Mouse (Mus musculus) frontal cortex, postnatal 36 days (tissue): ENCODE measurements around the gene Slc6a12.

ENCODE experiments used
- DNase-seq, 2 experiments: peaks; one replicate each; pipeline ENCODE4 v3.0.0; 2022; ENCODE audit warnings: low spot score in 2 of 2

Slc6a12 gene

DNA sequence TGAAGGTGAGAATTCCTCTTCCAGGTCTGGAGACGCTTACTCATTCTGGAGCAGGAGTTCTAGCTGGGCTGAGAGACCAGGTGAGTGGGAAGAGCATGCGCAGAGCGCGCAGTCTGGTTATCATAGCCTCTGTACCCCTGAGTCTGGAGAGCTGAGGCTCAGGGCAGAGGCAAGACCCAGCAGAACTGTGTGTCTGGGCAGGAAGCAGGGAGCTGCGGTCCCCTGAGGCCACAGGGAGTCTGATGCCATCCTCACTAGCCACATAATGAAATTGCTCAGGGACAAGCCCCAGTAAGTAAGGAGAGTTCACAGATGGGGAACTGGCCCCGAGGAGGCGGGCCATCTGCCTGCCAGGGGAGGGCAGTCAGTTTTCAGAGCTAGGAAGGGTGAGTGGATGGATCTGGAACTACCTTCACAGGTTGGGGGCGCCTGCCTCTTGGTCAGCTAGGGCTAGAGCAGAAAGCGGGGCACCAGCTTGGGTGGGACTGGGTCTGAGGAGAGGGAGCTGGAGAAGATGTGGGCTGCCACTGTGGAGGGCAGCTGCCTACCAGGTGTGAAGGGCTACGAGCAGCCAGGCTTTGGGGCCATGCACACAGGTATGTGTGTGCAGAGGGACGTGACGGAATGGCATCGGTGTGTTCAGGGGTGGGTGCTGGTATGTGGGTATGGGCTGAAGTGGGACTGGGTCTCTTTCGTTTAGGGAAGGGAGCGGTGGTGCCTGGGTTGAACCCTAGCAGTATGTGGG lies at the start of gene Slc6a12:
Gene Slc6a12 (plus strand): TSS at position 51 of the 745 bp plus-strand sequence.
- no peak for DNase-seq

DNA sequence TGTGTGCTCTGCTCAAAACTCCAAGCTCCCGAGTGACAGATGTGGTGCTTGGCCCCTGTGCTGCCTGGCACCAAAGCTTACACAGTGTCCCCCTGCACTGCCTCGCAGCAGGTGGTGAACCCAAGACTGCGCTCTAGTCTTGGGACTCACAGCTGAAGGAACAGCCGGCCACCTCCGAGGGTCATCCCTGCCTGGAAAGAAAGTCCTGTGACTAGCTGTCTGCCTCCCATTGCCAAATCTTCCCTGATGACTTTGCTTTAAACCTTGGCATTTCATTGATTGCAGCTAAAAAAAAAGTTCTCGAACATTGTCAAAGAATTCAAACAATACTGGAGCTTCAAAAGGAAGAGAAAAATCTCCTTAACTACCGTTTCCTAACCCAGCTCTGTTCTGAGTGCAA lies 43.6 kb upstream of the Slc6a12 start:
- no peak for DNase-seq

DNA sequence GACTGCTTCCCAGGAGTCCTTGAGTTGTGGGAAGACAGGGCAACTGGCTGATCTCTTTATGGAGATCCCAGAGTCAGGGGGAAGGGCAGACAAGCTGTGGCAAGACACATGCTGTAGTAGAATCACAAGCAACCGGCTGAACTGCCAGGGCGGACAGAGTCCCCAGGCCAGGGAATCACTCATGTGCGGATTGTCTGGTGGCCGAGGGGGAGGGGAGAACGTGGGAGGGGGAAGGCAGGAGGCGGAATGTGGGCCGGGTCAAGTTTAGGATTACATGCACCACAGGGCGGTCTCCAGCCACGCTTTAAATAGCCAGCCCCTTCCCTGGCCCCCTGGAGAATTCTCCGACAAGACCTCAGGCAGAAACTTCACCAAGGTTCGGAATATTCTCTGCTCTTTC lies 42.9 kb upstream of the Slc6a12 start, which contains the start of gene Slc6a13:
Gene Slc6a13 (plus strand): TSS at position 274 of the 400 bp plus-strand sequence.
- DNase-seq = no peak

DNA sequence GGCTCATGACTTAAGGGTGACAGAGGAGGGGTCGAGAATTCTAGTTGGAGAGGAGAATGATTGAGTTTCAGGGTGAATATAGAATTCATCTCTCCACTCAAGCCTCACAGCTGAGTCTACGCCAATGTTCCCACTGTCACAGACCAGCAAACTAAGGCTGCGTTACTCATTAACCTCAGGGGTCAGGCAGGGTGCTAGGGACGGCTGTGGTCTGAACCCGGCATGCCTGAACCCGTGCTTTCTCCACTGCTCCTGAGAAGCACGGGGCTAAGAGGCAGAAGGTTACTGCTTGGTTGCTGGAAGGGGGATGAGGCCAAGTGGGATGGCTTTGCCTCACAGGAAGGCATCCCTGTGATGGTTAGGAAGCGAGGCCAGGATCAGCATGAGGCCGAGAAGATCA lies 42.4 kb upstream of the Slc6a12 start:
- no peak for DNase-seq

DNA sequence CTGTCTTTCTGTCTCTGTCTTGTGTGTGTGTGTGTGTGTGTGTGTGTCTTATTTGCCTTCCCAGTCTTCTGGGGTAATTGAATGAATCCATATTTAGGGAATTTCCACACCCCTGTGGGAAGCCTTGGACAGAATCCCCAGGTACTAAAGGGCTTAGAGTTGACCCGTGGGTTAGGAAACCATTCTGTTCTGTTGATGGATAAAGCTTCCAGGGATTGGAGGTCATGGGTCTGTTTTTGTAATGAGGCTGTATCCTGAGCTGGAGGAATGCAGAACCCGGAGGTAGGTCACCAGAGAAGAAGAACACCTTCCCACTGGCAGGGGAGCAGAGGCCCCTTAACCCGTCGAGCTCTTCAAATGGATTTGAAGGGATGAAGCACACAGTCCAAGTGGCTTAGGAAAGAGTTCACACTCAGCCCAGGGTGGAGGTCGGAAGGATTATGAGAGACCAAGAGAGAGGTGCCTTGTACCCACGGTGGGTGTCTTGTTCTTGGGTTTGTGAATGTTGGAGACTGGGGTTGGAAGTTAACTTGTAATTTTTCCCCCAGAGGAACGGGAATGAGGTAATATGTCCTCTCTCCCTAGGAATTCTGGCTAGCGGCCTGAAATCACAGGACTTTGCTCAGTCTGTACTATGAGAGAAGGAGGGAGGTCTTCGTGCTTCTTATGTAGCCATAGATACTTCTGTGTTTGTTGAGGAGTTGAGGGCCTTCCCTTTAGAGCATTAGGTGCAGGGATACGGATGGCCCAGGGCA lies 39.2 kb upstream of the Slc6a12 start:
- DNase-seq = no peak

DNA sequence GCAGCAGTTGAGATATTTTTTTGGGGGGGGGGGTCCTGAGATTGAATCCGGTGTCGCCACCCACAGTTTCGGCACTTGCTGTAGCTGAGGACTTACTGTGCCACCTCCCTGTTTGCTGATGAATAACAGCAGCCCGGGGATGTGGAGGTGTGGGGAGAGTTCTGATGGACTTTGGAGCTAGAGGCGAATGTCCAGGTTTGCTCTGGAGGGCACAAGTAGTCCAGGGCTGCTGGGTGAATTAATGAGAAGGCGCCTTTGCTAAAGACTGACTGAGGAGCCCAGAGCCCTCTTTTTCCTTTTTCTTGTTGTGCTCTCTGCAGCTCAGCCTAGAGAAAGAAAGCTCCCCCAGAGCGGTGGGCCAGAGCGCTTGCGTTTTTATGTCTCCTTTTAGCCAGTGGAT lies 38.2 kb upstream of the Slc6a12 start:
- DNase-seq = no peak

DNA sequence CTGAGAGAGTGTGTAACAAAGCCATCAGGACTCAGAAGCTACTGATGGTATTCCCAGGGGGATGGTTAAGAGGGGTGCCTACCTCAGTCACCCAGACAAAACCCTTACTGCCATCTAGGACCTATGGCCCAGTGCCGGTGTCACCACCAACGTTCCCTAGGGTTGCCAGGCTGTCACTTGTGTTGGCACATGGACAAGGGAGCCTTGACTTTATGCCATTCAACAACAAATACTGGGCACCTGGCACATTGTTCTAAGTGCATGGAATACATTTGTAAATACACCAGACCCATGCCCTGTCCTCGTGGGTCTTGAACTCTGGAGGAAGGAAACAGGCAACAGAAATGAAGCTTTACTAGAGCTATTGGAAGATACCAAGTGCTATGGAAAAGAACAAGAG lies 37.3 kb upstream of the Slc6a12 start:
- DNase-seq = no peak

DNA sequence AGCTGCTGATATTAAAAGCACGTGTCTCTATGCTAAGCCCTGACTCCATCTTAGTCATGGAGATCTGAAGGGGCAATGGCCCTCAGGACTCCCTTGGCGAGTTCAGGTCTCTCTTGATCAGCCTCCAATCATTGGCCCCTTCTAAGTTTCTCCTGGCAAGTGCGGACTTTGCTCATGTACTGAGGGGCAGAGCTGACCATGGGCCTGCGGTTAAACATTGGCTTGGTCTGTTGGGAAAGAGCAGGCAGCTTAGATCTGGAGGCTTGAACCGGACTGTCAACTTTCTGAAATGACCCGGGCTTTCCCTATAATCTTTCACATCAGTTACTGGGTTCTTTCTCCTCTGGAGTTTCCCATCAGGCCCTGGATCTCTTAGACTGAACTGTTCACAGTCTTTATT lies 31.9 kb upstream of the Slc6a12 start:
- no peak for DNase-seq

DNA sequence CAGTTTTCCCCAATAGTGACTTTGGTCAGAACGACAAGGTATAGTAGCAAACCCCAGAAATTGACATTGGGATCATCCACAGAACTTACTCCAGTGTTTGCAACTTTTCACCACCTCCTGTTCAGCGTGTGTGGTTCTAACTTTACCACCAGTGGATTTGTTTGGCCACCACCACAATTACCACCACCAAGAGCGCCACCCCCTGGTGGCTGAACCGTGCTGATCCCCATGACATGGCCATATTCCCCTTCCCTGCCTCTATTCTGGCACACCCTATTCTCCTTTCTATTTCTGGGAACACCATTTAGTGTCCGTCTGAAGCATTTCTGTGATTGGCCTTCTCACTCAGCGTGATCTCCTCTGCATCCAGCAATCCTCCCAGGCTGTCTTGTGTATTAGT lies 23.8 kb upstream of the Slc6a12 start:
- no peak for DNase-seq

DNA sequence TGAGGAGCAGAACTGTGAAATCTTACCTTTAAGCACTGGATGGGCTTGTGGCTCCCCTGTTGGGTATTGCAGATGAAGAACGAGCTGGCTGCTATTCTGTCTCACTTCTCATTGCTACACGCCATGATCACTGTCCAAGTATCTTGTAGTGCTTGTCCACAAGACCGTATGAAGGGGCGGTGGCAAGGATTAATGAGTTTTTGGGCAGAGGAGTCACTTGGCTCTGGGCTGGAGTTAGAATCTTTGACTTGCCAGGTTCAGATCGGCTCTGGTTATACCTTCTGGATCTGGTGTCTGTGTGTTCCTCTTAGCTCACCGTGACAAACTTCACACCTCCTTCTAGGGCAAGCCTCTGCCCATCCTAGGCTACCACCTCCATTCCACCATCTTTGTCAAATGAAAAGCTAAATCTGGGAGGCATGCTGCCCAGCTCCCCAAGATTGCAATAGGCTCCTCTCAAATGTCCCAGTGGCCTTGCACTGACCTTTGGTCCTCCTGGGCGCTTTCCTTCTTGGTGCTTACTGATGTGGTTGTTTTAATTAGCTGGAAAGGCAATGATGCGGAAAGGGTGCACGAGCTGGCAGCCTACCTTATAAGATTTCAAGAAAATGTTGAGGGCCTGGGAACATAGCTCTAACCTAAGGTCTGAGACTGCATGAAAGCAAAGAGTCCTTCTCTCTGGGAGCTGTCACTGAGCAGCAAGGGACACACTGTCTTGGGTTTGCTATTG lies 20.3 kb upstream of the Slc6a12 start:
- no peak for DNase-seq

DNA sequence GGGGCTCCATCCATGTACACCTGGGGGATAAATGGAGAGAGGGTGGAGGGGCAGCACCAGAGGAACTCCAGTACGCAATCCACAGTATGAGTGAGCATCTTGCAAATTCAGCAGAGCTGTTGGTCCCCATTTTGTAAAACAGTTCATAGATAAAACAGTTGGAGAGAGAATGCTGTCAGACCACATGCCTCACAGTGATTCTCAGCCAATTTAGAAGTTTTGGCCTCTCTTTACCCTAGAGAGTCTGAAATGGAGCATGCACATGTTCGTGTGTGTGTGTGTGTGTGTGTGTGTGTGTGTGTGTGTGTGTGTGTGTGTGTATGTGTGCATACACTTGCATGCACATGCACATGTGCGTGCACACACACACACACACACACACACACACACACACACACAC lies 17.6 kb upstream of the Slc6a12 start:
- no peak for DNase-seq

DNA sequence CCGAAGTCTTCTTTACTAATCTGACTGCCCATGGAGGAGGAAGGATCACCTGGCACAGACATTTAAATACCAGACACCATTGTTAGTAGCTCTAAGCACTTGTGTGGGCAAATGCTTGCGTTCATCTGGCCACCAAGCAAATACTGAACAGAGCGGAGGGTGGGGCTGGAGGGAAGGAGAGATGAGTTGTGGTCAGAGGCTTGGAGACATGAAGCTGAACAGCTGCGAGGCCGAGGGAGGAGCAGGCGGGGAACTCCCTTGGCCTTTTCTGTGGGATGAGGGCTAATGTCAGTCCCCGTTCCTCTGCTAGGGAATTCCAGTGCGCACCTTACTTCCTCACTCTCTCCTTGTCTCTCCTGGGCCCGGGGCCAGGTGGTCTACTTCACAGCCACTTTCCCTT lies 17.1 kb upstream of the Slc6a12 start:
- DNase-seq = no peak

DNA sequence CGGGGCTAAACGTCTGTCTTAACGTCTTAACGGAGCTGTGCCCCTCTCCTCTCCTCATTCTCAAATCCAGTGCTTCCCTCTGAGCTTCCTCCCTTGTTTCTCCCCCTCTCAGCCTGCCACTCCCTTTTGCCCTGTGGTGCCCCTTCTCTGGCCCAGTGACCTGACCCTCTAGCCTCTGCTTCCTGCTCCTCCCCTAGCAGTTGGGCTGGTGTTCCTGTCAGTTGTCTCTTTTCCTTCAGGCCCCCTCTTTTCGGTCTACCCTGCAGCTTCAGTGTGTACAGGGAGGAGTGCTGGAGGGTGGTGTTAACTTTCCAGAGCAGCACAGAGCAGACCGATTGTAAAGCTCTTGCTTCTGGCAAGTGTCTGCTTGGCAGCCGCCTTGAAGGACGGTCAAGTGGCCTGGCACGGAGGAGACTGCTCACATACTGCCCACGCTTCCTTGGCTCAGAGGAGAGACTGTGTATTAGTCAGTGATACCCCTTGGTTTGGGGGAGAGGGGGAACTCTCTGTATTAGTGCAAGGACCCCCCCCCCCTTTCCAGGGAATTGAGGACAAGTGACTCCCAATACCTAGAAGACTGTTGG lies 16.3 kb upstream of the Slc6a12 start:
- no peak for DNase-seq

DNA sequence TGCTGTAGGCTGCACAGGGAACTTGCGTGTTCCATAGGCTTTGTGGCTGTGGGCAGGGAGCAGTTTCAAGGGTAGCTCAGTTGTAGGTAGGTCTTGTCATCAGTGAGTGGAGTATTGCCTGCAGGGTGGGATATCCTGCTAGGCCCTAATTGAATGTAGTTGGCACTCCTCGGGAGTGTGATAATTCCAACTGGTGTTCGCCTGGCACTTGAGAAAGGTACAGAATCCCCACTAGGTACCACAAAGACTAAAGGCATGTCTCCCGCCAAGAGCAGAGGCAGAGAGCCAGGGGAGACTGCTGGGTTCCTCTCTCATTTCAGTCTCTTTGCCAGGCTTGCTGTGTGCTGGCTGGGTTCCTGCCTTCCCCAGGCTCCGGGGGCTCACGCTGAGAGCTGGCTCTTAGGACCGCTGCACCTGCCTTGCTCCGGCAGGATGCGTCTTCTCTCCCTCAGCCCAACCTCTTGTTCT lies 14.4 kb upstream of the Slc6a12 start:
- peak; percentile 9 to 23 for DNase-seq

DNA sequence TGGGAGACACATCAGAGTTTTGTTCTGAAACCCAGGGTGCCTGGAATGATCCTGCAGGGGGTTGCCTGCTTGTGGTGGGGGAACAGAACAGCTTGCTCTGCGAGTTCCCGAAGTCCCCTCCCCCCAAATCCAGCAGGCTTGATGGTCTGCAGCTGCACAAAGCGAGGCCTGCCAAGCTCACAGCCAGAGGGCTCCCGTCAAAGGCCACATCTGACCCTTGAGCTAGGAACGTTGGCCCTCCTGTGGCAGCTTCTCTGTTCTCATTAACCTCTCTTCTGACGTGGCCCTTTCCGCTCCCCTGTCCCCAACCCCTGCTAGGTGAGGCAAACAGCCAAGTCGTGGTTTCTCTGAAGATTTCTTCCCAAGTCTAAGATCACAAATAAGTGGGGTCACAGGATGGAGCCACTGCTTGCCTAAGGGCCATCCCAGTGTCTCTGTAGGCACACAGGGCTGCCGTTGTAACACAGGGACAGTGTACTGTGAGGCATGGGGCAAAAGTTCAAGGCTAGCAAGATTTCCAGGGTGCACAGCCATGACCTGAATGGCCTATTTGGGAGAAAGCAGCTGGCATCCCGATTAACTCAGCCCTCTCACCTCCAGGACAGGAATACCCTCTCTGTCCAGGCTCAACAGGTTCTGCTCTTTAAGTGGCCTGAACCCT lies 12.9 kb upstream of the Slc6a12 start:
- DNase-seq = peak in 1 of 2 experiments; percentile 7

DNA sequence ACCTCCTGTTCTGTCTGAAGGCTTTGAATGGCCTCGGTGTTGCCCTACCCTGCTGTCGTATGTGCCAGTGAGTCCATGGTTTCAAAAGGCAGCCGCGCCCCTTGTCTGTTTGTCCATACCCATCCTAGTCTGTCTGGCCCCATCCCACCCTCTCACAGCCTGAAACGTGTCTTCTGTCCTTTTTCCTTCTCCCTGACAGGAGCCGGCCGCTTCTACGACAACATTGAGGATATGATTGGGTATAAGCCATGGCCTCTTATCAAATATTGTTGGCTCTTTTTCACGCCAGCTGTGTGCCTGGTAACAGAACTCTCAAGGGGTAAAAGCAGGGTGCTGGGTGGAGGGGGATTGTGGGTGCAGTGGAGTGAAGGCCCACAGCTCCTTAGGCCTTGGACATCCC lies 7.0 kb upstream of the Slc6a12 start:
- no peak for DNase-seq

DNA sequence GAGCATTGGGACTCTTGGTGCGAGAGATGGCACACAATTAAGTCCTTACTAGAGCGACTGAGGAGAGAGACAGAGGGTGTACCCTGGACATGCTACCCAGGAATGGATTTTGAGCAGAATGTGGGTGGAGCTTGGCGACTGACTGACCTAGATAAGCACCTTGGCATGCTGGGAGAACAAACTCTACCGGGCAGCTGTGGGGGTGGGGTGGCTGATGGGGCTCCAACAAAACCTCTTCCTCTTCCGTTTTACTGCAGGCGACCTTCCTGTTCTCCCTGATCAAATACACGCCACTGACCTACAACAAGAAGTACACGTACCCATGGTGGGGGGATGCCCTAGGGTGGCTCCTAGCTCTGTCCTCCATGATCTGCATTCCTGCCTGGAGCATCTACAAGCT lies 6.3 kb upstream of the Slc6a12 start:
- DNase-seq = no peak

DNA sequence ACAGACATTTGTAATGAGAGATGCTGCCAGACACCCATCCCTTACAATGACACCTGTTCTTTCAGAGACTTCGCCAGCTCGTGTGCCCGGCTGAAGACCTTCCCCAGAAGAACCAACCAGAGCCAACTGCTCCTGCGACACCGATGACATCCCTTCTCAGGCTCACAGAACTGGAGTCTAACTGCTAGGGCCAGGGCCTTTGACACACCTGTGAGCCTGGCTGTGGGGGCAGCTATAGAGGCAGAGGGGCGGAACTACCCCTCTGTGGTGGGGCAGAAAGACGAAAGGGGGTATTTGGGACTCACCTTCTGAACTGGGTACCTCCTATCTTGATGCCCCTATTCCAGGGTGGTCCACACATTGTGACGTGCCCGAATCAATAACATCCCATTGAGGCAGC lies 5.6 kb upstream of the Slc6a12 start:
- no peak for DNase-seq

DNA sequence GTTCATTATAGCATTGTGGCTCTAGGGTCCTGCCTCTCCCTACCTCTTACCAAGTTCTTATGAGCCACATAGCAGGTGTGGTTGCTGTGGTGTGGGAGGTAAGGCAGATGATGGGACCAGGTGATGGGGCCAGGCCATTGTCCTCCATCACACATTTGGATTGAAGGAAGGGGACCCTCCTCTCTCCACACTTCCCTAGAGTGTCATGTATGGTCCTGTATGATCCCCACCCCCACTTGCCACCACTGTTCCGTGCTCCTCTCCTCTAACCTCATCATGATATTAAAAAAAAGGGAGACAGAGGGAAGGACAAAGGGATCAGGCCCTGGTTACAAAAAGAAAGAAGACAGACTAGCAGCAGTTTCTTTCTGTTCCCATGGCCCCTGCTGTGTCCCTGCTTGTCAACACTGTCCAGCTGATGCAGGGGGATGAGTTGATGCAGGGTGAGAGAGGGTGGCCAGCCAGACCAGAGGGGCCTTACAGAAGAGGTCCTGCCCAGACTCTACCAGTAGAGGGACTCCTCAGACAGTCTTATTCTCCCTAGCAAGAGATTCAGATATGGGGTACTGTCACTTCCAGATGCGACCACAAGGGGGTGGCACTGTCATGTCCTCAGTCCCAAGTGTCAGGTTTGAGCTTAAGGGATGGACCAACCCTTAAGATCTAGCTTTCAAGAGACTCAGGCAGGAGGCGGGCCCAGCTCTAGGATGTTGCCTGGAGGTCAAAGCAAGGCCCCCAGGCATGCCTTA lies 4.9 kb upstream of the Slc6a12 start:
- DNase-seq = peak; percentile 80 to 86

DNA sequence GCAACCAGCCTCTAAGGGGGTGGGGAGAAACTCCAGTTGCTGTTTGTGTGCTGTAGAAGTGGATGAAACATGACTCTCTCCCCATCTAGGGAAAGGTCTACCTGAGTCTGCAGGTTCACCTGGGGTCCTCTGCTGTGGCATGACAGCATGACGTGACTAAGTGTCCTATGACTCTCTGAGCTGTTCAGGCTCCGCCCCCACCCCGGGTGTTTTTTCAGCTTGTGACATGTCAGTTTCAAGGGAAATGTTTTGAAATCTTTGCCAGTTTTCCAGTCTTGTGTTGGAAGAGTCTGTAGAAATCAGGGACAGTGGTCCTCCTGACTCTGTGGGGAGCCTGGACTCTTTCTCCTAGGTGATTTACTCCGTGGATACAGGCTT lies 4.4 kb upstream of the Slc6a12 start:
- no peak for DNase-seq

DNA sequence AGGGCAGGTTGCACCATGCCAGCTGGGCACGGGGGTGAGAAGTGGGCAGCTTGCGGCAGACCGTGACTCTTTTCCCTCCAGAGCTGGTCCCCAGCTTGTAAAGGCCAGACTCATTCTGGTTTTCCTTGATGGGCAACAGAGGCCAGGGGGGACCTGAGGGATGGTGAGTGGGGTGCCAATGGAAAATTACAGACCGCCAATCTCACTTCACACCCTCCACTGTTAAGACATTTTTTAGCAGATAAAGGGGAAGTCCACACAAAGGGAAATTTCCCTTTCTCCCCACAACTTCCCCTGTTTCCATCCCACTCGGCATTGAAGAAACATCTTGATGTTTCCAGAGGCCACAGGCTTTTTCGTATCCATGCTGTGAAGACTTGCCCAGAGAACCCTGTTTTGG lies 1.2 kb upstream of the Slc6a12 start:
- no peak for DNase-seq
